Mouse (Mus musculus): ENCODE measurements around the gene Myh1.

GRCm38 (mm10) chr11:67170727-67171126 lies 29.1 kb upstream of the Myh1 start, which contains the start of gene Myh2:
- TF ChIP-seq CTCF (IDR thresholded peaks at IDR 0.05; ENCODE audit: low read depth), result no peak
- TF ChIP-seq EP300 (IDR thresholded peaks at IDR 0.05; ENCODE audit: low read depth), result no peak
